Mouse (Mus musculus) forebrain, embryonic 11.5 days (tissue): ENCODE data around the gene Atp2b1. TPM values are rescaled to one million over a fixed set of nuclear protein-coding genes. Genes with fewer than 3 reads are reported as not detected.

Experiments
- ATAC-seq: fragments of 200-750 bp; cut with Nextera tagmentation; replicated peaks from 2 replicates; pipeline ENCODE4 v1.8.0; 2017; ENCODE audit warnings: moderate TSS enrichment; ENCODE audit not compliant: low FRiP score
- DNase-seq: peaks from one replicate; pipeline ENCODE4 v3.0.0-alpha.2; 2017; ENCODE audit warnings: low spot score
- H3K27ac ChIP-seq: fragments of 300-500 bp; sonication (generic); 2 replicates; pipeline ENCODE4 v1.5.1; 2014; ENCODE audit warnings: low read depth, low read length
- H3K27me3 ChIP-seq: fragments of 300-500 bp; sonication (generic); 2 replicates; pipeline ENCODE4 v1.6.1; 2014; ENCODE audit warnings: mild to moderate bottlenecking, low read length, mixed read lengths; ENCODE audit not compliant: control insufficient read depth, insufficient read depth
- H3K36me3 ChIP-seq: fragments of 300-500 bp; sonication (generic); 2 replicates; pipeline ENCODE4 v1.6.1; 2014; ENCODE audit warnings: mild to moderate bottlenecking, low read length, moderate library complexity, mixed read lengths; ENCODE audit not compliant: control insufficient read depth, insufficient read depth
- H3K4me1 ChIP-seq: fragments of 300-500 bp; sonication (generic); replicated peaks from 2 replicates; pipeline ENCODE4 v1.6.1; 2014; ENCODE audit warnings: low read length, mixed read lengths; ENCODE audit not compliant: control insufficient read depth, insufficient read depth
- H3K4me2 ChIP-seq: fragments of 300-500 bp; sonication (generic); 2 replicates; pipeline ENCODE4 v1.6.1; 2014; ENCODE audit warnings: low read depth, mild to moderate bottlenecking, low read length, moderate library complexity, mixed read lengths; ENCODE audit not compliant: severe bottlenecking
- H3K4me3 ChIP-seq: fragments of 300-500 bp; sonication (generic); 2 replicates; pipeline ENCODE4 v1.5.1; 2014; ENCODE audit warnings: low read depth, low read length
- H3K9ac ChIP-seq: fragments of 300-500 bp; sonication (generic); 2 replicates; pipeline ENCODE4 v1.6.1; 2014; ENCODE audit warnings: low read length
- H3K9me3 ChIP-seq: fragments of 300-500 bp; sonication (generic); 2 replicates; pipeline ENCODE4 v1.6.1; 2016; ENCODE audit warnings: low read length, mixed read lengths; ENCODE audit not compliant: control insufficient read depth
- WGBS: fragments of 180-500 bp; shearing (Covaris S2); extraction: QIAGEN DNeasy Blood & Tissue Kit; methylation state at CpG from one replicate; pipeline ENCODE4 v1.1.7; 2014; 5-methylcytosine and 5-hydroxymethylcytosine counted together
- polyA plus RNA-seq: library from polyadenylated mRNA; unstranded; fragments of >200 nt; fragmentation: Nextera tagmentation; extraction: Ambion mirVana; gene quantifications from 2 replicates; pipeline ENCODE4 v1.2.1, GENCODE M21; 2014

Atp2b1 gene
- polyA plus RNA-seq, 1 experiment from 2014 or later = 81.8 TPM

DNA sequence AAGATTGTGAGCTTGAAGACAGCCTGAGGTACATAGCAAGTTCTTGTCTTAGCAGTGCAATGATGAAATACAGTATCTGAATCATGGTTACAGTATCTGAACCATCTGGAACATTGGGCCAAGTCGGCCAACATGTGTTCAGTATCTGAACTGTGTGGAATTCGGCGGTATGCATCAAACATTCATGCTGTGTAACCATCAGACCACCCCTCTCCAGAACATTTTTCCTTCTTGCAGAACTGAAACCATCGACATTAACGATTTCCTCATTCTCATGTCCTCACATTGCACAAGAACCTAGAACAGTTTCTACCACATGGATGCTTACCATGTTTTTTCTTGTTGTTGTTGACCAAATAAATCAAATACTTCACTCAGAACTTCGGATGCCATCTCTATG lies 32.7 kb upstream of the Atp2b1 start:
- Histone ChIP-seq H3K9me3 (no peaks in the 10 kb centered on the region), H3K4me3 (no peak overlapping the region), H3K36me3 (no peaks in the 10 kb centered on the region), H3K4me2 (no peak overlapping the region), H3K27me3 (no peaks in the 10 kb centered on the region), H3K27ac (no peak overlapping the region), H3K4me1 (no peaks in the 10 kb centered on the region), H3K9ac (no peak overlapping the region)
- ATAC-seq (no peak), DNase-seq (no peak)
- 91% methylated on average over 6 of the region's 6 CpGs for WGBS

DNA sequence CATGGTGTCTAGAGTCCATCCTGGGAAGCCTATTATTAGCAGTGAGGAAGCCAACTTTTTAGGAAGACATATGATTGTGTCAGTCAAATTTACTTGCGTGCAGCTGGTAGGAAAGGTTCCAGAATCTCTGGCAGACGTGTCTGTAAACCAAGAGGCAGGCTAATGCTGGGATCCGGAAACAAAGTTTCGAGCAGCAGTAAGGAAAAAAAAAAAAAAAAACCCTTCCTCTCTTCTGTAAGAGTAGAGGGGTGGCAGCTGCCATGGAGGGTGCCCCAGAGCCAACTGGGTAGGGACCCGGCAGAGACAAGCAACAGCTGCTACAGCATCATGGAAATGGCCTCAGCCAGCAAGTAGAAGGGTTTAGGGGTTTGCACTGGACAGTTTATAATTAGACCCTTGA lies 31.6 kb upstream of the Atp2b1 start:
- H3K27me3 ChIP-seq = no peaks in the 10 kb centered on the region
- no peak overlapping the region for H3K4me3 ChIP-seq
- no peak overlapping the region for H3K4me2 ChIP-seq
- ATAC-seq (no peak), DNase-seq (no peak)
- no peaks in the 10 kb centered on the region for H3K9me3 ChIP-seq
- no peak overlapping the region for H3K9ac ChIP-seq
- no peaks in the 10 kb centered on the region for H3K36me3 ChIP-seq
- 96% methylated on average over 5 of the region's 5 CpGs for WGBS
- no peaks in the 10 kb centered on the region for H3K4me1 ChIP-seq
- H3K27ac ChIP-seq = no peak overlapping the region

DNA sequence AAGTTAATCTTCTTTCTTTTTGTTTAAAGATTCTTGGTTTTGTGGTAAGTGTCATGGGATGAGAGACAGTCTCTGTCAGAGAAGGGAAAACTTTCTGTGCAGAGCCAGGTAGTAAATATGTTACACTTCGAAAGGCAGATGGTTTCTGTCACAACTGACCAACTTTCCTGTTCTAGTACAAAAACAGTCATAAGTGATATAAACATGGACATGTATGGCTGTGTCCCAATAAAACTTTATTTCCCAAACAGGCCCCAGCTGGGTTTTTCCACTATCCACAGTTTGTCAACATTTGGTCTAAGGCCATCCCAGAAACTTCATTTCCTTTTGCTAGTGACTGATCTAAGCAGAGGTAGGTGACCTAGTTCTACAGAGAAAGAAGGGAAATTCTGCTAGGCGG lies 29.8 kb upstream of the Atp2b1 start:
- Histone ChIP-seq H3K9ac (no peak overlapping the region), H3K36me3 (no peaks in the 10 kb centered on the region), H3K4me1 (no peaks in the 10 kb centered on the region), H3K27ac (no peak overlapping the region), H3K4me3 (no peak overlapping the region), H3K9me3 (no peaks in the 10 kb centered on the region), H3K4me2 (no peak overlapping the region), H3K27me3 (no peaks in the 10 kb centered on the region)
- DNase-seq (no peak), ATAC-seq (no peak)
- 85% methylated on average over 2 of the region's 2 CpGs for WGBS

DNA sequence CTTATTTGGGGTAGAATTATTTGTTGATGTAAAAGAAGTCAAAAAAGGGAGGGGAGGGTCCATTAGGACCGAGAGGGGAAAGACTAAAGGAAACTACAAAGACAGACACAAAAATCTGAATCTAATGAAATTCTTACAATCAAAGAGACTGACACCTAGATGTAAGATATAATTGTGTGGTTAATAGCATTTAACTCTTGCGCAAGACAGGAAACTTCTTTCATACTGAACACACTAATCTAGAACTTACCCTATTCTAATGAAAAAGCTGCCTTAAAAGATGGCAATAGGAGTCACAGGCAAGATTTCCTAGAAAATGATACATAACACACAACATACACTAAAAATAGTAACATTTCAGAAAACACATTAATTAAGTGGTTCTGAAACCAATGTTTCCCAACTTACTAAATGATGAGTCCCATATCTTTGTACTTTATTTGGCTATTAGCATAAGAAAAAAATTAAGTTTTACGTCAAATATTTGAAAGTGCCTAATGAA lies 27.4 kb upstream of the Atp2b1 start:
- DNase-seq = no peak
- no peaks in the 10 kb centered on the region for H3K27me3 ChIP-seq
- no peak overlapping the region for H3K4me2 ChIP-seq
- no peaks in the 10 kb centered on the region for H3K9me3 ChIP-seq
- H3K9ac ChIP-seq = no peak overlapping the region
- no peaks in the 10 kb centered on the region for H3K36me3 ChIP-seq
- WGBS = 88% methylated on average over 3 of the region's 3 CpGs
- H3K4me3 ChIP-seq = no peak overlapping the region
- H3K4me1 ChIP-seq = no peaks in the 10 kb centered on the region
- no peak overlapping the region for H3K27ac ChIP-seq
- no peak for ATAC-seq

DNA sequence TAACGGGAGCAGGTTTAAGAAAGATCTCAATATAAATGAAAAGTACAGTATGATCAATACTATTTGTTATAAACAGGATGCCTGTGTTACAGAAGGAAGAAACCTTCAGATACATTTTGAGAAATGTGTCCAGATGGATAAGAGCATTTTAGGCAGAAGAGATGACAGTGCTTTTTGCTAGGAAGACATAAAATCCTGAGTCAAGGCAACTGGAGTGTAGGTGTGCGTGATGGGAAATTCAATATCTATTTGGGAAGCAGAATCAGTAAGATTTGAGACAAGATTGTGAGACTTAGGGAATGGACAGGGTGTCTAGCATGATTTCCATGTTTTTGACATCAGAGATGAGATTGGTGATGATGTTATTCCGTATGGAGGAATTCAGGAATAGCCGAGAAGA lies 22.8 kb upstream of the Atp2b1 start:
- Histone ChIP-seq H3K36me3 (no peaks in the 10 kb centered on the region), H3K4me3 (no peak overlapping the region), H3K27ac (no peak overlapping the region), H3K4me1 (no peaks in the 10 kb centered on the region), H3K9ac (no peak overlapping the region), H3K4me2 (no peak overlapping the region), H3K9me3 (no peaks in the 10 kb centered on the region), H3K27me3 (no peaks in the 10 kb centered on the region)
- WGBS = 93% methylated on average over 4 of the region's 4 CpGs
- DNase-seq (no peak), ATAC-seq (no peak)

DNA sequence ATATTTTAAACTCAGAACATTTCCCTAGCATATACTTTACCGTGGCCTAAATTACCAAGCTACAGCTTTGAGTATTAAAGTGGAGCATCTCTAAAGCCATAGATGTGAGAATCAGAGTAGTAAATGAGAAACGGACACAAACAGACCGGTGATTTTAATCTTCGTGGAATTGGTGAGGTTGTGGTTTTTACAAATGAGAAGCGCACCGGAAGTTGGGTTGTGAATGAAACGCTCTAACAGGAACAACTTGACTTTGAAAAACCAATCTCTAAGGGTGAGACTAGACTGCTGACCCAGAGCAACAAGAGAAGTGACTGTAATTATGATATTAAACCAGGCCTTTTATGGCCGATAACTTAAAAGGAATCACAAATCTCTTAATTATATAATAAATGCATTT lies 16.7 kb upstream of the Atp2b1 start:
- no peak overlapping the region for H3K9ac ChIP-seq
- H3K36me3 ChIP-seq = no peaks in the 10 kb centered on the region
- H3K27me3 ChIP-seq = no peaks in the 10 kb centered on the region
- DNase-seq = no peak
- WGBS = 94% methylated on average over 8 of the region's 8 CpGs
- H3K4me1 ChIP-seq = no peaks in the 10 kb centered on the region
- H3K27ac ChIP-seq = no peak overlapping the region
- H3K4me2 ChIP-seq = no peak overlapping the region
- H3K9me3 ChIP-seq = no peaks in the 10 kb centered on the region
- ATAC-seq = no peak
- no peak overlapping the region for H3K4me3 ChIP-seq

DNA sequence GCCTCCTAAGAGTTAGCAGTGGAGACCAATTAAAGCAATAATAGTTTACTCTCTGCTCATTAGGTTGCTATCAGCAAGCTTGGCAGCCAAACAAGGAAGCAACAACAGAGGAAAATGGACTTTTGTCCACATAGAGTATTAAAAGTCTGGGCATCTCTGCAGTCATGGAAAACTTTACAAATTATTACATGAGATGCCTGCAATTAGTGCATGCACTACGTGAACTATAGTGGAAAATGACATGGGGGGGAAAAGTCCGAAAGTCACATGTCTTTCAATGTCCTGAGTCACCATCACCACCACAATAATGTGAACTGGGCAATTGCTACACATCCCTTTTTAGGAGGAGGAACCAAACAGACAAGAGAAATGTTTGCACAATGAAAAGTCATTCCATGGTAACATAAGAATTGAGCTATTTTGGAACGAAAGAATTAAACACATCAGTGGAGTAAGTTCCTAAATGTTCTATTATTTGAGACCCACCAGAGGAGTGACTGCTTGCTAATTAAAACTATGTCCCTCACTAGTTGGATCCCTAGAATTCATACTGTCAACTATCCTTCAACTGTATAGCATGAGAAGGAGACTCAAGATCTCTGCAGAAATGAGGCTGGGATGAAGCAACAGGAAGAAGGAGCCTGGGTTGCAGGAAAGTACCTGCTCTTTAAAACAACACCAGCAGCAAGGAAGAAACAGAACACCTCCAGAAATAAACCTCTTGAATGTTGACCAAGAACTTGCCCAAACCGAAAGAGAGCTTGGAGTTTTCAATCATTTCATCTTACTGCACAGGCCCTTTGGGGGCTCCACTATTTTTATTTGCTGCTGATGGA lies 16.1 kb upstream of the Atp2b1 start:
- Histone ChIP-seq H3K4me2 (no peak overlapping the region), H3K36me3 (no peaks in the 10 kb centered on the region), H3K4me1 (no peaks in the 10 kb centered on the region), H3K27me3 (no peaks in the 10 kb centered on the region), H3K9ac (no peak overlapping the region), H3K4me3 (no peak overlapping the region), H3K9me3 (no peaks in the 10 kb centered on the region), H3K27ac (no peak overlapping the region)
- ATAC-seq (no peak), DNase-seq (no peak)
- WGBS = 87% methylated on average over 4 of the region's 4 CpGs

DNA sequence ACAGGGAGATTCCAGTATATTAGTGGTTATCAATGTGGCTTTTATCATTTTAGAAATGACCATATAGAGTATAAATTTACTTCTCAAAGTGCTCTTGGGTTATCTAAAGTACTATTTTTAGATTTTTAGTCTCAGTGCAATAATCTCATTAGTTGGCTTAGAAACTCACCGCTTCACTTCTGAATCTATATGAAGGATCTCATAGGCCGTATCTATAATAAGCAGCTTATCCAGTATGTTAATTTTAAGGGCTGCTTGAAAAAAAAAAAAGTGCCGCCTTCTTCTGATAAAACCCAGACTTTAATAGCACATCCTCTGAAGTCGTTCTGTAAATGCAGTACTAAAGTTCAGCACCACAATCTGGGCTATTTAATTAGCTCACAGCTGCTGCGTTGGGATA lies 12.7 kb upstream of the Atp2b1 start:
- 86% methylated on average over 5 of the region's 5 CpGs for WGBS
- Histone ChIP-seq H3K4me2 (no peak overlapping the region), H3K4me1 (no peaks in the 10 kb centered on the region), H3K27ac (no peak overlapping the region), H3K36me3 (no peaks in the 10 kb centered on the region), H3K4me3 (no peak overlapping the region), H3K9me3 (no peaks in the 10 kb centered on the region), H3K9ac (no peak overlapping the region), H3K27me3 (no peaks in the 10 kb centered on the region)
- no peak for ATAC-seq
- no peak for DNase-seq

DNA sequence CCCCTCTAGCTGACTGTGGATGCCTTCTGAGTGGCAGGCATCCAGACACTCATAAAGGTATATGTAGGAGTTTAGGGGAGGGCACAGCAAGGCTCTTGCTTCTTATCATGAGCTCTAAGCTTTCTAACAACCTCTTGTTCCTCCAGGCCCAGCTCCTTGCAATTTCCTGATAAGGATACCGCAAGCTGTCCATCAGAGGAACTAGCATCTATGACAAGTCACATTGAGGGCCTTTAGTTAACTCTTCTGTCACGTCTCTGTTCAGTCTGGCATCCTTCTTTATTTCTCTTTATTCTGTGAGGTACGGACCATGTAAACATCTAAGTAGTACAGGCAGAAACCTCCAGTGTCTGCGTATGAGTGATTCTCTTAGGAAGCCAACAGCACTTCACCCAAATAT lies 8.2 kb upstream of the Atp2b1 start:
- WGBS = 85% methylated on average over 4 of the region's 4 CpGs

More for the DNA sequence above, 8.2 kb upstream of the Atp2b1 start:
- no peak for ATAC-seq
- Histone ChIP-seq H3K36me3 (no peaks in the 10 kb centered on the region), H3K9me3 (no peaks in the 10 kb centered on the region), H3K27me3 (no peaks in the 10 kb centered on the region), H3K4me3 (no peak overlapping the region), H3K27ac (no peak overlapping the region), H3K4me1 (no peaks in the 10 kb centered on the region), H3K9ac (no peak overlapping the region), H3K4me2 (no peak overlapping the region)
- DNase-seq = no peak
